Mouse (Mus musculus) CH12.LX (cell line): ENCODE measurements around the gene Kndc1.

Source experiments
- CTCF ChIP-seq, 2 experiments: IDR thresholded peaks in 1 of 2; conservative IDR thresholded peaks in 1 of 2; 2 replicates each; pipeline ENCODE4 v1.5.1; 2011 to 2012; ENCODE audit warnings: low read depth in 2 of 2, low read length in 2 of 2, improper control_type of control experiment in 1 of 2, inconsistent platforms in 1 of 2, mild to moderate bottlenecking in 1 of 2, moderate library complexity in 1 of 2
- JUND ChIP-seq: conservative IDR thresholded peaks from 2 replicates; pipeline ENCODE4 v1.6.1; 2011; ENCODE audit warnings: low read depth, low read length, improper control_type of control experiment
- MAZ ChIP-seq: IDR thresholded peaks from 2 replicates; pipeline ENCODE4 v1.6.1; 2012; ENCODE audit warnings: low read depth, mild to moderate bottlenecking, inconsistent platforms, low read length, improper control_type of control experiment, moderate library complexity
- NELFE ChIP-seq: IDR thresholded peaks from 2 replicates; pipeline ENCODE4 v1.6.1; 2011; ENCODE audit warnings: low read depth, low read length, improper control_type of control experiment
- POLR2A ChIP-seq: IDR thresholded peaks from 2 replicates; pipeline ENCODE4 v1.6.1; 2011; ENCODE audit warnings: low read depth, mild to moderate bottlenecking, improper control_type of control experiment, low read length
- POLR2AphosphoS2 ChIP-seq: IDR thresholded peaks from 2 replicates; pipeline ENCODE4 v1.6.1; 2011; ENCODE audit warnings: low read depth, low read length, improper control_type of control experiment
- RCOR1 ChIP-seq: conservative IDR thresholded peaks from 2 replicates; pipeline ENCODE4 v1.6.1; 2012; ENCODE audit warnings: low read depth, mild to moderate bottlenecking, inconsistent platforms, low read length, improper control_type of control experiment
- USF2 ChIP-seq: conservative IDR thresholded peaks from 2 replicates; pipeline ENCODE4 v1.6.1; 2011; ENCODE audit warnings: low read depth, low read length, improper control_type of control experiment
- ZKSCAN1 ChIP-seq: IDR thresholded peaks from 2 replicates; pipeline ENCODE4 v1.6.1; 2012; ENCODE audit warnings: low read depth, inconsistent platforms, low read length, improper control_type of control experiment, borderline replicate concordance

GRCm38 (mm10) chr7:139936705-139937104, 42.2 kb downstream of the Kndc1 start:
- no peak for TF ChIP-seq POLR2AphosphoS2
- no peak for TF ChIP-seq CTCF (conservative IDR thresholded peaks at IDR 0.05 in 1 of 2, IDR thresholded peaks at IDR 0.05 in 1 of 2; ENCODE audit: low read depth in 2 of 2, low read length in 2 of 2)
- TF ChIP-seq RCOR1 = no peak
- TF ChIP-seq USF2 = peak; percentile 78
- TF ChIP-seq ZKSCAN1 = no peak
- no peak for TF ChIP-seq NELFE
- TF ChIP-seq MAZ = no peak
- no peak for TF ChIP-seq POLR2A
- TF ChIP-seq JUND = no peak
